Mouse (Mus musculus) E14TG2a.4 (cell line): ENCODE data around the gene Hip1.

Experiments
- H3K27me3 ChIP-seq: 2 replicates; pipeline ENCODE4 v1.6.1; 2014; ENCODE audit warnings: low read length, control low read depth; ENCODE audit not compliant: insufficient read depth
- H3K36me3 ChIP-seq: 2 replicates; pipeline ENCODE4 v1.6.1; 2014; ENCODE audit warnings: low read length, control low read depth; ENCODE audit not compliant: insufficient read depth
- H3K4me1 ChIP-seq: replicated peaks from 2 replicates; pipeline ENCODE4 v1.6.1; 2014; ENCODE audit warnings: low read depth, low read length, control low read depth
- H3K4me3 ChIP-seq: replicated peaks from 2 replicates; pipeline ENCODE4 v1.5.1; 2014; ENCODE audit warnings: mild to moderate bottlenecking, low read length
- H3K9me3 ChIP-seq: 2 replicates; pipeline ENCODE4 v1.6.1; 2014; ENCODE audit warnings: low read length, control low read depth
- CTCF ChIP-seq: conservative IDR thresholded peaks from 2 replicates; pipeline ENCODE4 v1.5.1; 2014; ENCODE audit warnings: low read length
- NANOG ChIP-seq: IDR thresholded peaks from 2 replicates; pipeline ENCODE4 v1.6.1; 2014; ENCODE audit warnings: borderline replicate concordance, low read length, mixed read lengths
- POU5F1 ChIP-seq: IDR thresholded peaks from 2 replicates; pipeline ENCODE4 v1.6.1; 2014; ENCODE audit warnings: low read length, borderline replicate concordance

Gene Hip1

DNA sequence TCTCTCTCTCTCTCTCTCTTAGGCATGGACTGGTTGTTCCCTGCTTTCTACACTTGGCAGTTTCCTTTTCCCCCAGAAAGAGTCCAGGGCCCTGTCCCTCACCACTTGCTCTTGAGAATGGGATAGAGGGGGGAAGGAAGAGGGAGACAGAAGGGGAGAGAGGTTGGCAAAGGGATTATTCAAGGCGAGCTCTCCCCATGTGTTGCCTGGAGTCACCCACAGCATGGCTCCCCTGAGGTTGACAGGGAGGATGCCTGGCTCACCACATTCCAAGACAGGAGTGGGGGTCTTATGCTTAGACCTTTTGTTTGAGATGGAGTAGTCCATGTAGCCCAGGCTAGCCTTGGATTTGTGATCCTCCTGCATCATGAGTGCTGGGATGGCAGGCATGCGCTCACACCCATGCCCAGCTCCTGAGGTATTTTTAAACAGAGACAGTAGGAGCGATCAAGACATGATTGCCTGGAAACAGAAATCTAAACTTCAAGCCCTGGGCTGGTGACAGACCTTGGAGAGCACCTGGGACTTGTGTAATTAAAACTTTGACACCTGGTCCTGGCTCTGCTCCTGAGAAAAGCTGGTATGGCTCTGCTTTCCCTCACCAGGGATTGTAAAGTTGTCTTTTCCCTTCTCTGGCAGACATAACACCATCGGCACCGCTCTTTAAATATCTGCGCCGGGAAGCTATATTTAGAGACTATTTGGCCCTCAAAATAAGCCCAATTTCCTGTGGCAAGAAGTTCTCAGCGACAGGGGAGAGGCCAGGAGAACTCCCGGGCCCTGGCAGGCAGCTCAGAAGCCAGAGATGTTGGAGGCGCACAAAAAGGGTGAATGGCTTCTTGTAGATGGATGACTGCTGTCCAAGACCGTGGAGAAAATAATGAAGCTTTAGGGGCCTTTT lies 20.0 kb downstream of the Hip1 start:
- H3K4me3 ChIP-seq = no peak overlapping the region
- no peaks in the 10 kb centered on the region; the same call in 1 of the 2 replicates for H3K9me3 ChIP-seq
- no peak for TF ChIP-seq NANOG
- no peak for TF ChIP-seq POU5F1
- no peak for TF ChIP-seq CTCF
- 0 out of 2 replicates have a peak, but pooled peaks cover 2% of the 10 kb centered on the region for H3K27me3 ChIP-seq
- H3K36me3 ChIP-seq = no peaks in the 10 kb centered on the region
- no peaks in the 10 kb centered on the region for H3K4me1 ChIP-seq

DNA sequence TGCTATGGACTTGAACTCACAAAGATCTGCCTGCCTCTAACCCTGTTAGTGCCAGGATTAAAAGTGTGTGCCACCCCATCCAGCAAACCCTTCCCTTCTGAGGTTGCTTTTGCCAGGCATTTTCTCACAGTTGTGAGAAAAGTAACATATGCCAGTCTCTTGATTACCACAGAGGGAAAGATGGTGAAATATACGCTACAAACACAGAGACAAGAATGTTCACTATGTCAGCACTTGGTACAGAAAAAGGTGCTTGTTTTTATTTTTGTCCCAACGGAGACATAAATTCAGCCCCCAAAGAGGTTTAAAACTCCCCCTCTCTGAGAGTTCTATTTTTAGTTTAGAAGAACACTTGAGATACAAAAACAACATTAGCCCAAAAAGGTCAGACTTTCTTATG lies 20.8 kb downstream of the Hip1 start:
- no peaks in the 10 kb centered on the region for H3K36me3 ChIP-seq
- H3K9me3 ChIP-seq = no peaks in the 10 kb centered on the region; the same call in 1 of the 2 replicates
- no peaks in the 10 kb centered on the region for H3K4me1 ChIP-seq
- no peak overlapping the region for H3K4me3 ChIP-seq
- H3K27me3 ChIP-seq = 0 out of 2 replicates have a peak, but pooled peaks cover 2% of the 10 kb centered on the region
- TF ChIP-seq NANOG = no peak
- TF ChIP-seq CTCF = no peak

DNA sequence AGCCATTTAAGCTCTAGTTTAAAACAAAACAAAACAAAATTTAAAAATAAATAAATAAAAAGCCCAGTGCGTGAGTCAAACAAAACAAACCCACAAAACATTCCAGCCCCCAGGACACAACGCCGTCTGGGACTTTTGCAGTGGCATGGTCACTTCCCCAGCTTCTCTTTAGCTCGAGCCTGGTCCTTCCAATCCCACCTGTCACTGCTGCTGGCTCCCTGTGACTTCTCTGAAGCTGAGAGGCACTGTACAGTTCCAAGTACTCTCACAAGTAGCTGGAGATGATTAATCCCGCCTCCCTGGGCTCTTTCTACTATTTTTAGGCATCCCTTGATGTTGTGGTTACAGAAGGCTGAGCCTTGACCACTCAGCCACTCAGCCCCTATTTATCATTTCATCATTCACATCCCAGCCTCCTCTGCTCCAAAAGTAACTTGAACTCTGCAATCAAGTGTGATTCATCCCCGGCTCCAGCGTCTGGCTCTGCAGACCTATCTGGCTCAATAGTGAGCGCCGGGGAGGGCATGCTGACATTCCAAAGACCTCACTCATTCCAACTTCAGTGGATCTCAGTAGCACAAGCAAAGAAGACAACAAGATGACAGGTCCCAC lies 22.7 kb downstream of the Hip1 start:
- H3K4me3 ChIP-seq = no peak overlapping the region
- 0 out of 2 replicates have a peak, but pooled peaks cover 2% of the 10 kb centered on the region for H3K27me3 ChIP-seq
- H3K36me3 ChIP-seq = no peaks in the 10 kb centered on the region
- H3K9me3 ChIP-seq = no peaks in the 10 kb centered on the region; the same call in 1 of the 2 replicates
- H3K4me1 ChIP-seq = no peaks in the 10 kb centered on the region
- no peak for TF ChIP-seq CTCF
- TF ChIP-seq POU5F1 = no peak
- no peak for TF ChIP-seq NANOG

DNA sequence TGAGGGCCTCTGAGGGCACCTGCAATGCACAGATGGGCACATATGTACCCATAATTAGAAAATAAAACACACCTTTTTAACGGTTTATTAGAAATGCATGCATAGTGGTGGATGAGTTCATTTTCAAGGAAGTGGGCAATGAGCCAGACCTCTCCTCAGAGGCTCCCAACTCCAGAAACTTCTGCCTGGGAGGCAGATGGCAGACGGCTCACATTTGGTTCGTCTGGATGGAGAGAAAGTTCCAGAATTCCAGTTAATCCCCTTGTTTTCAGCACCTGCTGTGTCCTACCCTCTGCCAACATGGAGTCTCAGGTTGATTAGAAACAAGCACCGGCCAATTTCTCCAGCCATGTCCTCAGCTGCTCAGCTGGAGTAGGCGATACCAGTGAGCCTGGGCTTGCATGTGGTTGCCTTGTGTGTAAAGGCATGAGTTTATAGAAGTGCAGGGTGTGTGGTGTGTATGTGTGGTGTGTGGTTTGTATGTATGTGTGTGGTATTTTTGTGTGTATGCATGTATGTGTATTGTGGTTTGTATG lies 27.5 kb downstream of the Hip1 start:
- TF ChIP-seq NANOG (no peak), POU5F1 (no peak), CTCF (no peak)
- Histone ChIP-seq H3K4me3 (no peak overlapping the region), H3K9me3 (peaks cover 7% of the 10 kb centered on the region)

DNA sequence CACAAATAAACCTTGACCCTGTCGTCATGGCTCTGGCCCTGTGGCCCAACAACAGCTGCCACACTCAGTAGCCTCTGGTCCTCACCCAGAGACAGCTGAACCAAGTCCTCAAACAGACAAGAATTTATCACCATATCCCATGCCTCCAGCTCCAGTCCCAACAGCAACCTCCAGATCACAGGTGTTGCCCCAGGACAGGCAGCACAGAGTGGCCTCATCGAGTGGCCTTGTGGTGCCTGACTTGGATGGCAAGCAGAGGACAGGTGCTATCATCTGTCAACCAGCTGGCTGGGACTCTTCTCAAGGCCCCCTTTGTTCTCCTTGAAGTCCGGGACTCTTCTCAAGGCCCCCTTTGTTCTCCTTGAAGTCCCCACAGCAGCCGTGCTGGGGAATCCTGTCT lies 31.8 kb downstream of the Hip1 start:
- TF ChIP-seq POU5F1 (no peak), NANOG (no peak), CTCF (no peak)
- H3K9me3 ChIP-seq = peaks cover 7% of the 10 kb centered on the region
- no peaks in the 10 kb centered on the region for H3K4me1 ChIP-seq
- peaks cover 19% of the 10 kb centered on the region for H3K27me3 ChIP-seq
- H3K4me3 ChIP-seq = no peak overlapping the region
- no peaks in the 10 kb centered on the region for H3K36me3 ChIP-seq

More for the DNA sequence above, 27.5 kb downstream of the Hip1 start:
- no peaks in the 10 kb centered on the region for H3K4me1 ChIP-seq
- H3K36me3 ChIP-seq = no peaks in the 10 kb centered on the region
- H3K27me3 ChIP-seq = peaks cover 19% of the 10 kb centered on the region; the same call in 1 of the 2 replicates

DNA sequence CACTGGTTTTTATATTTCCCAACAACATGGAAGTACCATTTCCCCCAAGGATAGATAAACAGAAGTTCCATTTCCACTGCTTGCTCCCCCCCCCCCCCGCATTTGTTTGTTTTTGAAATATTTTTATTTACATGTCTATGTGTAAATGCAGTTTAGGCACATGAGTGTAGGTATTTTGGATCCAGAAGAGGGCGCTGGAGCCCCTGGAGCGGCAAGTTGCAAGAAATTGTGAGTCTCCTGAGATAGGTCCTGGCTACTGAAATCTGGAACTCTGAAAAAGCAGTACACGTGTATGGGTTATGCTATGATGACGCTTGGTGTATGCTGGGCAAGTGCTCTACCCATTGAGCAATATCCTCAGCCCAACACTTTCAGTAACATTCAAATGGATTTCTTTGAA lies 33.8 kb downstream of the Hip1 start:
- TF ChIP-seq NANOG = no peak
- TF ChIP-seq POU5F1 = no peak
- peak; percentile 27 for TF ChIP-seq CTCF
- Histone ChIP-seq H3K9me3 (peaks cover 13% of the 10 kb centered on the region), H3K4me1 (no peaks in the 10 kb centered on the region; the same call in 1 of the 2 replicates), H3K4me3 (no peak overlapping the region), H3K36me3 (no peaks in the 10 kb centered on the region), H3K27me3 (peaks cover 19% of the 10 kb centered on the region)

DNA sequence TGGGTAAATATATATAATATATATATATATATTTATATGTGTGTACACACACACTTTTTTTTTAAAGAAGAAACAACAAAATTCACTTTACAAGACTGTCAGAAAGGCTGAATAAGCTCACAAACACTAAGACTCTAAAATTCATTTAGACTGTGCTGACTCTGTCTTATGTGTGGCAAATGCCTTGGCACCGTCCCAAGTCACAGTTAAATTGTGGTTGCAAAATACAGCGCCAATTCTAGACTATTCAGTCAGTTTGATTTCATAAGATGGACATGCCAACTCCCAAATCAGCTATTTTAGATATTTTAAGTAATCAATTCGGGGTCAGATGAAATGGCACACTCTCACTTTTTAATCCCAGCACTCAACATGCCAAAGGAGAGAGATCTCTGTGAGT lies 36.6 kb downstream of the Hip1 start:
- Histone ChIP-seq H3K9me3 (peaks cover 5% of the 10 kb centered on the region; the same call in 1 of the 2 replicates), H3K36me3 (no peaks in the 10 kb centered on the region), H3K27me3 (peaks cover 4% of the 10 kb centered on the region), H3K4me3 (no peak overlapping the region), H3K4me1 (peaks cover 16% of the 10 kb centered on the region)
- TF ChIP-seq CTCF (no peak), NANOG (no peak), POU5F1 (no peak)

DNA sequence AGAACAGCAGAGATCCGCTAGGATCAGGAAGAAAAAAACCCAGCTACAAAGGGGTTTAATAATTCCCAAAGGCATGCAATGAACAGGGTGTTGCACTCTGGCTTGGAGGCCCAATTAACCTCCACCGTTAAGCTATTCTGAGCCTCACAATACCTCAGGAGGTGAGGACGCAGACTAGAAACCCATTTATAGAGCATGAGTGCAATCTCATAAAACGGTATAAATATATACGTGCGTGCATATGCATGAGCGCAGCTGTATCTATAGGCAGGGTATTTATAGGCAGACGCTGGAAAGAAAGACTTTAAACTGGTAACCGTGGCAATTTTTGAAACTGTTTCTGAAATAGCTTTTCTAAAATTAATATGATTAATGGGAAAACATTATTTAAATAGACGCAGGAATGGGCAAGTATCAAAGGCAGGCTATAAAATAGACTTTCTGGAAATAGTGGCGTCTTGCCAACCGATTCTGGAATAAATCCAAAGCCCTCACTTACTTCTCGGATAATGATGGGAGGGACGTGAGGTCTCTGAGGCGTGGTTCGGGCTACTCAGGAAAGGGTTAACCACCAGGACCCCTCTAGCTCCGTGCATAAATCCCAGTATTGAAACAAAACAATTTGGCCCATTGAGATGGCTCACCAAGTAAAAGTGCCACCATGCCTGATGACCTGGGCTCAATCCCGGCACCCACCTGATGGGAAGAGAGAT lies 37.2 kb downstream of the Hip1 start:
- peaks cover 2% of the 10 kb centered on the region for H3K27me3 ChIP-seq
- no peaks in the 10 kb centered on the region for H3K36me3 ChIP-seq
- H3K4me1 ChIP-seq = peaks cover 16% of the 10 kb centered on the region
- TF ChIP-seq NANOG (no peak), CTCF (no peak), POU5F1 (no peak)
- H3K9me3 ChIP-seq = peaks cover 5% of the 10 kb centered on the region; the same call in 1 of the 2 replicates
- no peak overlapping the region for H3K4me3 ChIP-seq
